Mouse (Mus musculus): ENCODE data around the gene Dnajb4.
"Not testable (repeated sequence)": the region's sequence is repeated elsewhere in the genome, so short reads cannot be mapped to it uniquely, and the experiment has no call there.

Gene Dnajb4

GRCm38 (mm10) chr3:152209177-152209966, 730 bp downstream of the Dnajb4 start:
- in situ Hi-C loops (cut with MboI, MseI), result no loop called here

- in situ Hi-C loops (cut with MboI, MseI), result no loop called here
These were observed 1.8 kb downstream of the Dnajb4 start for GRCm38 (mm10) chr3:152208096-152208885.

GRCm38 (mm10) chr3:152207156-152207555, 2.9 kb downstream of the Dnajb4 start:
- in situ Hi-C loops (cut with MboI, MseI), result no loop called here

- in situ Hi-C loops (cut with MboI, MseI), result no loop called here
These were observed 5.5 kb downstream of the Dnajb4 start for GRCm38 (mm10) chr3:152204577-152204976.

- in situ Hi-C loops (cut with MboI, MseI), result no loop called here
These were observed 6.1 kb downstream of the Dnajb4 start for GRCm38 (mm10) chr3:152203996-152204395.

- in situ Hi-C loops (cut with MboI, MseI), result no loop called here
These were observed 6.7 kb downstream of the Dnajb4 start for GRCm38 (mm10) chr3:152203411-152203810.

- in situ Hi-C loops (cut with MboI, MseI), result no loop called here
These were observed 7.2 kb downstream of the Dnajb4 start for GRCm38 (mm10) chr3:152202942-152203341.

- in situ Hi-C loops (cut with MboI, MseI), result no loop called here
These were observed 8.5 kb downstream of the Dnajb4 start for GRCm38 (mm10) chr3:152201651-152202050.

GRCm38 (mm10) chr3:152201181-152201580, 8.9 kb downstream of the Dnajb4 start:
- in situ Hi-C loops (cut with MboI, MseI), result no loop called here

- in situ Hi-C loops (cut with MboI, MseI), result no loop called here
These were observed 11.0 kb downstream of the Dnajb4 start for GRCm38 (mm10) chr3:152199125-152199524.

GRCm38 (mm10) chr3:152197246-152197645, 12.9 kb downstream of the Dnajb4 start:
- in situ Hi-C loops (cut with MboI, MseI), result not testable (repeated sequence)

GRCm38 (mm10) chr3:152193635-152194097, 16.4 kb downstream of the Dnajb4 start:
- in situ Hi-C loops (cut with MboI, MseI), result no loop called here

GRCm38 (mm10) chr3:152193177-152193576, 16.9 kb downstream of the Dnajb4 start:
- in situ Hi-C loops (cut with MboI, MseI), result no loop called here

GRCm38 (mm10) chr3:152192238-152192931, 17.7 kb downstream of the Dnajb4 start:
- in situ Hi-C loops (cut with MboI, MseI), result no loop called here

- in situ Hi-C loops (cut with MboI, MseI), result no loop called here
These were observed 18.3 kb downstream of the Dnajb4 start for GRCm38 (mm10) chr3:152191791-152192237.

- in situ Hi-C loops (cut with MboI, MseI), result no loop called here
These were observed 19.2 kb downstream of the Dnajb4 start for GRCm38 (mm10) chr3:152190679-152191477.

GRCm38 (mm10) chr3:152189306-152189705, 20.8 kb downstream of the Dnajb4 start:
- in situ Hi-C loops (cut with MboI, MseI), result no loop called here

GRCm38 (mm10) chr3:152186106-152186505, 24.0 kb downstream of the Dnajb4 start:
- in situ Hi-C loops (cut with MboI, MseI), result no loop called here

- in situ Hi-C loops (cut with MboI, MseI), result no loop called here
These were observed 26.6 kb downstream of the Dnajb4 start for GRCm38 (mm10) chr3:152183522-152183921.

- in situ Hi-C loops (cut with MboI, MseI), result no loop called here
These were observed 29.5 kb downstream of the Dnajb4 start for GRCm38 (mm10) chr3:152180624-152181023.

- in situ Hi-C loops (cut with MboI, MseI), result no loop called here
These were observed 30.8 kb downstream of the Dnajb4 start for GRCm38 (mm10) chr3:152179285-152179684.
